Mouse (Mus musculus): Measurements from ENCODE around the gene Tcn2.
A peak's percentile ranks its signal among the peaks of the same experiment; 100 is the strongest.

DNA sequence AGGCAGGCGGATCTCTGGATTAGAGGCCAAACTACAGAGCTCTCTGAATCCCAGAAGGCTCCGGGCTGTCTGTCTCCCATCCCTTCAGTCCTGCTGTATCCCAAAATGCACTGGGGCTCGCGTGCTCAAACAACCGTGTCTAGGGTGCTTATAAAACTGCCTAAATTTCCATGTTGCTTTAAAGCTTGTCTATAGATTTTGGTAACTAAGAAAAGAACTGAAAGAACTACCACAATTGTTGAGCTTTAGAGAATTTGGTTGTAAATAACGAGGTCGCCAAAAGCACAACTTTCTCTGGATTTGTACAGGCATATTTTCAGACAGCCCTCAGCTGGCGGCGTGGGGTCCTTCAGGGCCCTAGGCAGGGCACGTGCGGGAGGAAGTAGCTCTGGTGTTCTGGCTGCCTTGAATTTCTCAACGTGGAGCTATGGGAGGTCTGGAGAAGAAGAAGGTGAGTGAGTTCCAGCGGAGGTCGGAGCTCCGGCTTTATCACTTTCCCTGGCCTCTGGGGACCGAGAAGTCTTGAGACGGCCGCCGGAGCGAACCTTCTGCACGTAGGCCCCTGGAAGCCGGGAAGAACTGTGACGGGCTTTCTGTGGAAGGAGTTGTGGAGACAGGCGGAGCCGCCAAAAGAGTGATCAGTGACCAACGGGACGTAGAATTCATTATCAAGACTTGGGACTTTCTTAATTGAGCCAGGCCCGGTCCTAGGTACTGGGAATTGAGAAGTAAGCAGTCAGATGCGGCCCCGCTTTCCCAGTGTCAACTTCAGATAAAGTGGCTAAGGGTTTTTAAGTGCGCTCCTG is 31.9 kb upstream of the Tcn2 start, which contains the start of gene Pes1:
- no peak for TF ChIP-seq CTCF (IDR thresholded peaks at IDR 0.05; ENCODE audit: low read depth, low read length)
- TF ChIP-seq POLR2A (IDR thresholded peaks at IDR 0.05; ENCODE audit: borderline replicate concordance, low read depth, low read length), result peak; percentile 46; the same call in 1 of the 2 replicates

Measured in bone marrow macrophage, adult 2 months (primary cell).